ENCODE assay signal across 8 mouse cellular contexts in the genomic region with DNA sequence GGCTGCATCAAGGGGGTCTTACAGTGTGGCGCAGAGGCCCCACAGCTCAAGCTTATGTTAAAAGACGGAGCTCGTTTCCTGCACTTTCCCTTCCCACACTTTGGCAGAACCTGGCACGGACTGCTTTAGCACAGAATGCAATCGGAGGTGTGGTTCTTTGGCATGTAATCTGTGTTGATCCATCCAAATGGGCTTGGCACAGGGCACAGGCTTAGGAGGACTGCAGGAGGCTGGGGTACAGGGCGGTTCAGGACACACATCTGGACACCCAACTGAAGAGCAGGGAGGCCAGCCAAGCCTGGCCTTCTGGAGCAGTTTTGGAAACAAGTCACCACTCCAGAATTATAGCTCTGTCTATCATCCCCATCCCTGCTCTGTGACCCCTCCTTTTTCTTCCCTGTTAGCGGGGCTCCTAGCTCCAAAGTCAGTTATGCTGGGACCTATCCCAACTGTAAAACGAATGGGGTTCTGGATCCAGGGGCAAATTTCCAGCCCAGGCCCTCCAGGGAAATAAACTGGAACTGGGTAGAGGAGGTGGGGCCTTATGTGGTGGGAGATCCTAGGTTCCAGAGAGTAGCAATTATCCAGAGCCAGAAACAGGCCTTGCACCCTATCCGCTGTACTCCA. TPM values are rescaled to one million over a fixed set of nuclear protein-coding genes. Genes with fewer than 3 reads are reported as not detected.
DNase-seq lines count a peak whose midpoint lies in the region; TF ChIP-seq lines count a peak whose summit lies in the region.

No protein-coding gene starts in this region.

- DNase-seq in adrenal gland, postnatal 10 days = peak; percentile 62
- DNase-seq in adrenal gland, postnatal 4 days (ENCODE audit: low spot score in 2 of 2) = no peak
- DNase-seq in right cerebral cortex, postnatal 10 days (ENCODE audit: low spot score in 2 of 2) = peak; percentile 59 to 60
- no peak for DNase-seq in right cerebral cortex, postnatal 14 days
- DNase-seq in heart, postnatal 25 days (ENCODE audit: low spot score) = peak; percentile 51
- DNase-seq in skeletal muscle tissue, adult 2 months (ENCODE audit: low read depth, low spot score) = peak; percentile 76
- no peak for DNase-seq in spleen, postnatal 4 days (ENCODE audit: low spot score in 2 of 2)
- DNase-seq in thymus, adult 2 months = no peak

- H3K4me1 ChIP-seq in thymus, adult 2 months (replicated peaks; ENCODE audit: control insufficient read depth, insufficient read depth, low read length) = no peaks in the 10 kb centered on the region

- no peak for TF ChIP-seq CTCF in thymus, adult 2 months (IDR thresholded peaks at IDR 0.05; ENCODE audit: borderline replicate concordance, control insufficient read depth, extremely low read depth, insufficient read depth, low read length, poor library complexity)

- intact Hi-C loops in heart, postnatal 25 days (cut with DNase I) = no loop called here

- no peaks in the 10 kb centered on the region; the same call in 1 of the 2 replicates for H3K27me3 ChIP-seq in thymus, adult 2 months (ENCODE audit: control insufficient read depth, insufficient read depth, low read length)

- H3K4me3 ChIP-seq in thymus, adult 2 months (ENCODE audit: control insufficient read depth, insufficient read depth, low read length) = no peak overlapping the region

- TF ChIP-seq POLR2A in thymus, adult 2 months (IDR thresholded peaks at IDR 0.05; ENCODE audit: control insufficient read depth, extremely low read depth, insufficient read depth, low read length, poor library complexity) = no peak

- H3K36me3 ChIP-seq in thymus, adult 2 months (ENCODE audit: control insufficient read depth, insufficient read depth, low read length) = no peaks in the 10 kb centered on the region

- H3K27ac ChIP-seq in thymus, adult 2 months (ENCODE audit: control insufficient read depth, insufficient read depth, low read length) = no peak overlapping the region

- 88% methylated on average over 9 of the region's 9 CpGs for WGBS in thymus, adult 2 months

RNA-seq across cellular contexts. Expression of gene Rnf112, which starts 5.2 kb away (rescaled TPM):
- 1 to 10 TPM; 1.5 to 2.4 TPM for total RNA-seq in adrenal gland, postnatal 10 days (2021)
- total RNA-seq in adrenal gland, postnatal 4 days (2021) = 1 to 10 TPM; 2.9 to 4.1 TPM
- total RNA-seq in heart, postnatal 25 days (2021) = under 1 TPM; 0.26 to 0.53 TPM
- 0.12 and 0.13 TPM in 2 replicates for polyA plus RNA-seq in thymus, adult 2 months (2012; rRNA removed)

RNA-seq across cellular contexts. Expression of gene Mfap4, which starts 36.5 kb away (rescaled TPM):
- 10 to 100 TPM; 61.8 to 75.9 TPM for total RNA-seq in adrenal gland, postnatal 10 days (2021)
- total RNA-seq in adrenal gland, postnatal 4 days (2021) = 10 to 100 TPM; 65.8 to 68.6 TPM
- total RNA-seq in heart, postnatal 25 days (2021) = 10 to 100 TPM; 43.3 to 50.0 TPM
- polyA plus RNA-seq in thymus, adult 2 months (2012; rRNA removed) = 20.0 and 21.9 TPM in 2 replicates

RNA-seq across cellular contexts. Expression of gene Mapk7, which starts 45.5 kb away (rescaled TPM):
- 10 to 100 TPM; 15.7 to 16.5 TPM for total RNA-seq in adrenal gland, postnatal 10 days (2021)
- total RNA-seq in adrenal gland, postnatal 4 days (2021) = 10 to 100 TPM; 25.9 to 28.1 TPM
- 1 to 10 TPM; 6.0 to 7.7 TPM for total RNA-seq in heart, postnatal 25 days (2021)
- polyA plus RNA-seq in thymus, adult 2 months (2012; rRNA removed) = 63.8 and 71.8 TPM in 2 replicates

RNA-seq across cellular contexts. Expression of gene B9d1, which starts 56.2 kb away (rescaled TPM):
- total RNA-seq in adrenal gland, postnatal 10 days (2021) = 10 to 100 TPM; 14.3 to 17.0 TPM
- 10 to 100 TPM; 21.3 to 25.4 TPM for total RNA-seq in adrenal gland, postnatal 4 days (2021)
- 10 to 100 TPM in 1 of 2 experiments, 1 to 10 TPM in 1; 8.4 to 10.4 TPM for total RNA-seq in heart, postnatal 25 days (2021)
- polyA plus RNA-seq in thymus, adult 2 months (2012; rRNA removed) = 11.6 and 16.0 TPM in 2 replicates

Comparison
In these comparisons a context has a peak if more than half of its experiments do, and no peak if none do; other contexts are left out.
1. DNase-seq: peak in adrenal gland, postnatal 10 days (single experiment), right cerebral cortex, postnatal 10 days (2 of 2), heart, postnatal 25 days (single experiment) and skeletal muscle tissue, adult 2 months (single experiment); none in adrenal gland, postnatal 4 days (0 of 2), right cerebral cortex, postnatal 14 days (single experiment), spleen, postnatal 4 days (0 of 2) and thymus, adult 2 months (single experiment).